In the genomic region with DNA sequence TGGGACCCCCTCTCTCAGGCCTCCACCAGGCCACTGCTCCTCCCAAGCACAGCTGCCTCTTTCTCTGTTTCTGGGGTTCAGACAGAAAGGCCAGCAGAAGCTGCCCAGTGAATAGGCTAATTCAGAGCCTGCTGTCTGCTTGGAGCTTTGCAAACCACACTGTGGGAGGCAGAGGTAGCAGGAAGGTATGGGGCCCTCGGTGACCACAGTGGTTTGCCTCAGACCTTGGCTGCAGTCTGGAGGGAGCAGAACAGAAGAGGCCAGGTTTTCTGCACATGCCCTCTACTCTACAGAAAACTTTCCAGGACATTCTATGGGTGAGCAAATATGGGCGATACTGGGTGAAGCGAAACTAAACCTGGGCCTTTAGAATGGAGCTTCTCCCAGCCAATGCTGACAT, we compare ENCODE assay signal across 22 mouse cellular contexts. TPM values are rescaled to one million over a fixed set of nuclear protein-coding genes. Genes with fewer than 3 reads are reported as not detected.
DNase-seq lines count a peak whose midpoint lies in the region; ATAC-seq and TF ChIP-seq lines count a peak whose summit lies in the region.
"Had no signal": no experiment of that assay in that cellular context is flagged by ENCODE, and none has a peak within 500 bp of the region (broad histone marks: within the 10 kb centered on the region; RNA-seq: fewer than 3 reads in every experiment).

No protein-coding gene starts in this region.

- ATAC-seq in hindbrain, embryonic 11.5 days (ENCODE audit: low FRiP score) = no peak
- ATAC-seq in limb, embryonic 12.5 days (ENCODE audit: insufficient number of reproducible peaks, insufficient read depth, low FRiP score, low TSS enrichment, low read depth) = no peak
- peak; percentile 65 for ATAC-seq in stomach, postnatal 0 days (ENCODE audit: low FRiP score, low TSS enrichment)
- no peak for ATAC-seq in hindbrain, embryonic 14.5 days (ENCODE audit: low FRiP score)
- ATAC-seq: forebrain, embryonic 16.5 days; hindbrain, postnatal 0 days; intestine, postnatal 0 days had no signal

- WGBS in hindbrain, embryonic 10.5 days = 86% methylated on average over 3 of the region's 3 CpGs
- WGBS in hindbrain, embryonic 11.5 days = 83% methylated on average over 3 of the region's 3 CpGs
- WGBS in limb, embryonic 12.5 days = 79% methylated on average over 3 of the region's 3 CpGs
- WGBS in stomach, postnatal 0 days = 73% methylated on average over 3 of the region's 3 CpGs
- WGBS in hindbrain, embryonic 14.5 days = 90% methylated on average over 3 of the region's 3 CpGs

- peaks cover 29% of the 10 kb centered on the region for H3K4me1 ChIP-seq in hindbrain, embryonic 10.5 days (replicated peaks)
- no peaks in the 10 kb centered on the region for H3K4me1 ChIP-seq in hindbrain, embryonic 11.5 days (replicated peaks; ENCODE audit: control insufficient read depth, insufficient read depth, low read length)
- H3K4me1 ChIP-seq in brown adipose tissue, adult 24 weeks (ENCODE audit: control insufficient read depth, insufficient read depth, insufficient read length, low read length) = peaks cover 53% of the 10 kb centered on the region
- H3K4me1 ChIP-seq in limb, embryonic 12.5 days (replicated peaks) = peaks cover 9% of the 10 kb centered on the region
- 0 out of 2 replicates have a peak, but pooled peaks cover 4% of the 10 kb centered on the region for H3K4me1 ChIP-seq in stomach, postnatal 0 days (replicated peaks; ENCODE audit: control insufficient read depth, insufficient read depth)
- H3K4me1 ChIP-seq in hindbrain, embryonic 14.5 days (replicated peaks; ENCODE audit: control insufficient read depth, insufficient read depth, low read length) = no peaks in the 10 kb centered on the region

- H3K9ac ChIP-seq in hindbrain, embryonic 11.5 days (ENCODE audit: low read depth, low read length) = no peak overlapping the region
- H3K9ac ChIP-seq in limb, embryonic 12.5 days (replicated peaks) = no peak overlapping the region
- no peak overlapping the region for H3K9ac ChIP-seq in stomach, postnatal 0 days (ENCODE audit: low read length)
- no peak overlapping the region for H3K9ac ChIP-seq in hindbrain, embryonic 14.5 days
- H3K9ac ChIP-seq: embryonic facial prominence, embryonic 12.5 days; heart, embryonic 12.5 days; neural tube, embryonic 13.5 days had no signal

- no peaks in the 10 kb centered on the region for H3K36me3 ChIP-seq in hindbrain, embryonic 10.5 days
- no peaks in the 10 kb centered on the region for H3K36me3 ChIP-seq in hindbrain, embryonic 11.5 days (ENCODE audit: control insufficient read depth, insufficient read depth, low read length)
- no peaks in the 10 kb centered on the region for H3K36me3 ChIP-seq in limb, embryonic 12.5 days
- no peaks in the 10 kb centered on the region for H3K36me3 ChIP-seq in stomach, postnatal 0 days (ENCODE audit: control insufficient read depth, insufficient read depth, low read length)
- no peaks in the 10 kb centered on the region for H3K36me3 ChIP-seq in hindbrain, embryonic 14.5 days (replicated peaks; ENCODE audit: control insufficient read depth, insufficient read depth)
- H3K36me3 ChIP-seq: embryonic facial prominence, embryonic 12.5 days; heart, embryonic 12.5 days; neural tube, embryonic 13.5 days had no signal

- H3K4me2 ChIP-seq in hindbrain, embryonic 11.5 days (replicated peaks; ENCODE audit: low read depth, low read length) = no peak overlapping the region
- H3K4me2 ChIP-seq in limb, embryonic 12.5 days = no peak overlapping the region
- H3K4me2 ChIP-seq in stomach, postnatal 0 days (replicated peaks; ENCODE audit: low read depth) = no peak overlapping the region
- H3K4me2 ChIP-seq in hindbrain, embryonic 14.5 days (replicated peaks) = no peak overlapping the region
- H3K4me2 ChIP-seq: embryonic facial prominence, embryonic 12.5 days; heart, embryonic 12.5 days; midbrain, embryonic 11.5 days; neural tube, embryonic 13.5 days had no signal

- TF ChIP-seq CTCF in stomach, postnatal 0 days (IDR thresholded peaks at IDR 0.05; ENCODE audit: low read depth) = no peak

- 0 out of 2 replicates have a peak overlapping the region, but pooled peaks have one; percentile 50 for H3K27ac ChIP-seq in hindbrain, embryonic 10.5 days
- no peak overlapping the region for H3K27ac ChIP-seq in hindbrain, embryonic 11.5 days (ENCODE audit: low read depth, low read length)
- H3K27ac ChIP-seq in brown adipose tissue, adult 24 weeks (replicated peaks; ENCODE audit: low read depth, low read length) = 0 out of 2 replicates have a peak overlapping the region, but pooled peaks have one; percentile 1
- H3K27ac ChIP-seq in limb, embryonic 12.5 days = peak overlapping the region; percentile 17; the same call in 1 of the 2 replicates
- H3K27ac ChIP-seq in stomach, postnatal 0 days (replicated peaks) = no peak overlapping the region
- H3K27ac ChIP-seq in hindbrain, embryonic 14.5 days = no peak overlapping the region
- H3K27ac ChIP-seq: embryonic facial prominence, embryonic 12.5 days; hindbrain, postnatal 0 days; kidney, postnatal 0 days; neural tube, embryonic 13.5 days had no signal

- no peak for TF ChIP-seq EP300 in stomach, postnatal 0 days (optimal IDR thresholded peaks at IDR 0.05)

- no peaks in the 10 kb centered on the region for H3K9me3 ChIP-seq in hindbrain, embryonic 10.5 days
- no peaks in the 10 kb centered on the region for H3K9me3 ChIP-seq in hindbrain, embryonic 11.5 days (ENCODE audit: control insufficient read depth, low read length)
- no peaks in the 10 kb centered on the region for H3K9me3 ChIP-seq in limb, embryonic 12.5 days
- no peaks in the 10 kb centered on the region for H3K9me3 ChIP-seq in stomach, postnatal 0 days (ENCODE audit: control insufficient read depth, low read length)
- H3K9me3 ChIP-seq in hindbrain, embryonic 14.5 days (ENCODE audit: control insufficient read depth, low read length) = no peaks in the 10 kb centered on the region
- H3K9me3 ChIP-seq: embryonic facial prominence, embryonic 12.5 days; heart, embryonic 12.5 days; neural tube, embryonic 13.5 days had no signal

- no peaks in the 10 kb centered on the region; the same call in 1 of the 2 replicates for H3K27me3 ChIP-seq in hindbrain, embryonic 10.5 days (ENCODE audit: insufficient read depth, poor library complexity, severe bottlenecking)
- H3K27me3 ChIP-seq in hindbrain, embryonic 11.5 days (ENCODE audit: control insufficient read depth, insufficient read depth, low read length) = no peaks in the 10 kb centered on the region
- H3K27me3 ChIP-seq in limb, embryonic 12.5 days = no peaks in the 10 kb centered on the region
- no peaks in the 10 kb centered on the region for H3K27me3 ChIP-seq in stomach, postnatal 0 days (ENCODE audit: control insufficient read depth, insufficient read depth, low read length)
- no peaks in the 10 kb centered on the region for H3K27me3 ChIP-seq in hindbrain, embryonic 14.5 days (ENCODE audit: control insufficient read depth, insufficient read depth, low read length)
- H3K27me3 ChIP-seq: embryonic facial prominence, embryonic 12.5 days; heart, embryonic 12.5 days; neural tube, embryonic 13.5 days had no signal

- H3K4me3 ChIP-seq in hindbrain, embryonic 10.5 days = no peak overlapping the region
- no peak overlapping the region for H3K4me3 ChIP-seq in hindbrain, embryonic 11.5 days (ENCODE audit: low read depth, low read length)
- no peak overlapping the region for H3K4me3 ChIP-seq in brown adipose tissue, adult 24 weeks (ENCODE audit: insufficient read depth, low read depth, low read length)
- H3K4me3 ChIP-seq in limb, embryonic 12.5 days (replicated peaks) = no peak overlapping the region
- H3K4me3 ChIP-seq in stomach, postnatal 0 days (ENCODE audit: low read depth, low read length) = no peak overlapping the region
- H3K4me3 ChIP-seq in hindbrain, embryonic 14.5 days (replicated peaks; ENCODE audit: low read length) = no peak overlapping the region
- H3K4me3 ChIP-seq: embryonic facial prominence, embryonic 12.5 days; heart, embryonic 12.5 days; neural tube, embryonic 13.5 days had no signal

- DNase-seq in hindbrain, embryonic 10.5 days (ENCODE audit: low spot score) = no peak
- DNase-seq in hindbrain, embryonic 11.5 days (ENCODE audit: low spot score) = no peak
- no peak for DNase-seq in stomach, postnatal 0 days (ENCODE audit: low spot score)
- no peak for DNase-seq in right cerebral cortex, postnatal 10 days (ENCODE audit: low spot score in 2 of 2)
- DNase-seq in hindbrain, embryonic 14.5 days (ENCODE audit: low spot score) = no peak
- DNase-seq: adrenal gland, postnatal 36 days; B cell, adult 2 months; cerebellum, adult 9-10 months; heart, postnatal 14 days; lung, postnatal 10 days; right cerebral cortex, adult 18-20 months; thymus, postnatal 36 days had no signal

RNA-seq across cellular contexts. Expression of a gene that starts 59.4 kb away (rescaled TPM):
- polyA plus RNA-seq in hindbrain, embryonic 10.5 days (2016; fragmentation: Nextera tagmentation; extraction: Ambion mirVana) = 31.5 and 54.8 TPM in 2 replicates
- polyA plus RNA-seq in hindbrain, embryonic 11.5 days (2014; fragmentation: Nextera tagmentation; extraction: Ambion mirVana) = 64.4 and 65.9 TPM in 2 replicates
- polyA plus RNA-seq in brown adipose tissue, adult 24 weeks (2012; ENCODE audit: insufficient read depth, insufficient read length, missing spikeins) = 106 and 193 TPM in 2 replicates
- polyA plus RNA-seq in limb, embryonic 12.5 days (2016; fragmentation: Nextera tagmentation; extraction: Ambion mirVana) = 32.4 and 35.1 TPM in 2 replicates
- polyA plus RNA-seq in stomach, postnatal 0 days (2015; fragmentation: Nextera tagmentation; extraction: Ambion mirVana) = 32.9 and 39.5 TPM in 2 replicates
- polyA plus RNA-seq in hindbrain, embryonic 14.5 days (2014; fragmentation: Nextera tagmentation; extraction: Ambion mirVana) = 113 and 131 TPM in 2 replicates

Comparison
In these comparisons a context has a peak if more than half of its experiments do, and no peak if none do; other contexts are left out.
1. H3K27ac ChIP-seq: peak in hindbrain, embryonic 10.5 days (single experiment), brown adipose tissue, adult 24 weeks (single experiment) and limb, embryonic 12.5 days (single experiment); none in hindbrain, embryonic 11.5 days (single experiment), stomach, postnatal 0 days (single experiment) and hindbrain, embryonic 14.5 days (single experiment).